Mouse (Mus musculus) kidney, postnatal 25 days (tissue): ENCODE results near the gene Gm21118.
"Not testable (repeated sequence)": the region's sequence is repeated elsewhere in the genome, so short reads cannot be mapped to it uniquely, and the experiment has no call there.

Experiments used
- DNase-seq, 2 experiments: peaks; one replicate each; pipeline ENCODE4 v3.0.0; 2021; ENCODE audit warnings: mixed read lengths in 2 of 2

Gene Gm21118

GRCm38 (mm10) chrY:70273542-70273941, at the start of gene Gm21118:
Gene Gm21118 (minus strand): TSS chrY:70273642.
- DNase-seq: not testable (repeated sequence)

- not testable (repeated sequence) for DNase-seq
These were observed 29.7 kb upstream of the Gm21118 start, which contains the start of the genes Gm29423 and Gm29644 for GRCm38 (mm10) chrY:70303187-70303586. Gene Gm29423 (minus strand): TSS chrY:70303287. Gene Gm29644 (minus strand): TSS chrY:70303343.
